ENCODE assay signal across 20 mouse cellular contexts in genomic region chr7:48894763-48895162, GRCm38 (mm10). TPM values are rescaled to one million over a fixed set of nuclear protein-coding genes. Genes with fewer than 3 reads are reported as not detected.
A peak's percentile ranks its signal among the peaks of the same experiment; 100 is the strongest.
DNase-seq lines count a peak whose midpoint lies in the region; ATAC-seq and TF ChIP-seq lines count a peak whose summit lies in the region.
"Had no signal": no experiment of that assay in that cellular context is flagged by ENCODE, and none has a peak within 500 bp of the region (broad histone marks: within the 10 kb centered on the region; RNA-seq: fewer than 3 reads in every experiment).

No protein-coding gene starts in this region.

- H3K4me3 ChIP-seq in heart, embryonic 12.5 days = no peak overlapping the region
- H3K4me3 ChIP-seq in heart, postnatal 0 days (ENCODE audit: low read depth, low read length) = no peak overlapping the region
- H3K4me3 ChIP-seq in midbrain, embryonic 10.5 days = no peak overlapping the region
- no peak overlapping the region for H3K4me3 ChIP-seq in midbrain, postnatal 0 days (ENCODE audit: low read depth, low read length)
- H3K4me3 ChIP-seq: embryonic facial prominence, embryonic 12.5 days; forebrain, embryonic 10.5 days; forebrain, embryonic 15.5 days; hindbrain, embryonic 12.5 days; lung, embryonic 15.5 days; neural tube, embryonic 15.5 days had no signal

- peaks cover 61% of the 10 kb centered on the region for H3K4me1 ChIP-seq in heart, embryonic 12.5 days (replicated peaks)
- peaks cover 39% of the 10 kb centered on the region for H3K4me1 ChIP-seq in heart, postnatal 0 days (ENCODE audit: control insufficient read depth, insufficient read depth)
- H3K4me1 ChIP-seq in midbrain, embryonic 10.5 days = peaks cover 61% of the 10 kb centered on the region
- H3K4me1 ChIP-seq in midbrain, postnatal 0 days (ENCODE audit: insufficient read depth, low read length) = no peaks in the 10 kb centered on the region

- DNase-seq in heart, adult 9 months (ENCODE audit: low spot score in 2 of 2) = no peak
- DNase-seq in heart, postnatal 0 days (ENCODE audit: low spot score) = no peak
- DNase-seq in heart, postnatal 36 days = no peak
- DNase-seq in midbrain, embryonic 10.5 days (ENCODE audit: low spot score) = no peak
- no peak for DNase-seq in midbrain, postnatal 0 days (ENCODE audit: low spot score)
- DNase-seq in kidney, adult 9 months = no peak
- DNase-seq: adrenal gland, adult 8-10 months had no signal

- H3K27ac ChIP-seq in heart, embryonic 12.5 days (ENCODE audit: poor library complexity, severe bottlenecking) = peak overlapping the region; percentile 79
- H3K27ac ChIP-seq in heart, postnatal 0 days (ENCODE audit: low read depth) = peak overlapping the region; percentile 67
- peak overlapping the region; percentile 49 for H3K27ac ChIP-seq in midbrain, embryonic 10.5 days (replicated peaks)
- no peak overlapping the region for H3K27ac ChIP-seq in midbrain, postnatal 0 days (ENCODE audit: low read depth, low read length)
- H3K27ac ChIP-seq: embryonic facial prominence, embryonic 12.5 days; forebrain, embryonic 10.5 days; forebrain, embryonic 15.5 days; hindbrain, embryonic 12.5 days; liver, embryonic 14.5 days; lung, embryonic 15.5 days; neural tube, embryonic 15.5 days had no signal

- 0 out of 2 replicates have a peak overlapping the region, but pooled peaks have one; percentile 2 for H3K9ac ChIP-seq in heart, embryonic 12.5 days
- no peak overlapping the region; the same call in 1 of the 2 replicates for H3K9ac ChIP-seq in heart, postnatal 0 days (replicated peaks; ENCODE audit: low read depth, low read length)
- H3K9ac ChIP-seq in midbrain, postnatal 0 days (replicated peaks; ENCODE audit: low read length, poor library complexity, severe bottlenecking) = no peak overlapping the region
- H3K9ac ChIP-seq: embryonic facial prominence, embryonic 12.5 days; forebrain, embryonic 15.5 days; hindbrain, embryonic 12.5 days; liver, embryonic 14.5 days; lung, embryonic 15.5 days; neural tube, embryonic 15.5 days had no signal

- intact Hi-C loops in heart, postnatal 36 days (cut with DNase I) = loop anchor here (1.0 to 2.0 kb wide), 2 partner anchors 172 to 227 kb away; no protein-coding TSS in a partner anchor

- 67% methylated on average over 6 of the region's 6 CpGs for WGBS in heart, embryonic 12.5 days
- WGBS in heart, postnatal 0 days = 72% methylated on average over 6 of the region's 6 CpGs
- WGBS in midbrain, embryonic 10.5 days = 77% methylated on average over 6 of the region's 6 CpGs
- whole genome bisulfite sequencing in midbrain, postnatal 0 days = 82% methylated on average over 6 of the region's 6 CpGs

- no peak for TF ChIP-seq CTCF in heart, postnatal 0 days (IDR thresholded peaks at IDR 0.05; ENCODE audit: low read depth)
- no peak for TF ChIP-seq CTCF in midbrain, postnatal 0 days (IDR thresholded peaks at IDR 0.05)

- H3K4me2 ChIP-seq in heart, embryonic 12.5 days = no peak overlapping the region
- H3K4me2 ChIP-seq in heart, postnatal 0 days (ENCODE audit: low read depth, low read length) = no peak overlapping the region
- no peak overlapping the region for H3K4me2 ChIP-seq in midbrain, postnatal 0 days (ENCODE audit: low read depth, low read length, poor library complexity, severe bottlenecking)
- H3K4me2 ChIP-seq: embryonic facial prominence, embryonic 12.5 days; forebrain, embryonic 15.5 days; hindbrain, embryonic 12.5 days; lung, embryonic 15.5 days; neural tube, embryonic 15.5 days had no signal

- ATAC-seq in heart, embryonic 12.5 days (ENCODE audit: insufficient number of reproducible peaks, low FRiP score) = no peak
- ATAC-seq in heart, postnatal 0 days (ENCODE audit: insufficient read depth, low read depth) = no peak
- no peak for ATAC-seq in midbrain, postnatal 0 days (ENCODE audit: low FRiP score)
- ATAC-seq: forebrain, embryonic 15.5 days had no signal

- no peak for TF ChIP-seq EP300 in heart, postnatal 0 days (IDR thresholded peaks at IDR 0.05; ENCODE audit: low read depth)

- no peaks in the 10 kb centered on the region for H3K36me3 ChIP-seq in heart, embryonic 12.5 days
- H3K36me3 ChIP-seq in heart, postnatal 0 days (replicated peaks; ENCODE audit: control insufficient read depth, insufficient read depth, low read length) = no peaks in the 10 kb centered on the region
- H3K36me3 ChIP-seq in midbrain, embryonic 10.5 days = no peaks in the 10 kb centered on the region
- H3K36me3 ChIP-seq in midbrain, postnatal 0 days (ENCODE audit: insufficient read depth, low read length) = no peaks in the 10 kb centered on the region
- H3K36me3 ChIP-seq: embryonic facial prominence, embryonic 12.5 days; forebrain, embryonic 10.5 days; forebrain, embryonic 15.5 days; hindbrain, embryonic 12.5 days; lung, embryonic 15.5 days; neural tube, embryonic 15.5 days had no signal

- no peaks in the 10 kb centered on the region for H3K9me3 ChIP-seq in heart, embryonic 12.5 days (replicated peaks)
- H3K9me3 ChIP-seq in heart, postnatal 0 days (replicated peaks; ENCODE audit: control insufficient read depth, low read length) = no peaks in the 10 kb centered on the region
- H3K9me3 ChIP-seq in midbrain, embryonic 10.5 days (replicated peaks) = no peaks in the 10 kb centered on the region
- no peaks in the 10 kb centered on the region for H3K9me3 ChIP-seq in midbrain, postnatal 0 days (ENCODE audit: low read length)
- H3K9me3 ChIP-seq: embryonic facial prominence, embryonic 12.5 days; forebrain, embryonic 10.5 days; forebrain, embryonic 15.5 days; hindbrain, embryonic 12.5 days; lung, embryonic 15.5 days; neural tube, embryonic 15.5 days had no signal

- H3K27me3 ChIP-seq in heart, embryonic 12.5 days (replicated peaks) = no peaks in the 10 kb centered on the region
- no peaks in the 10 kb centered on the region for H3K27me3 ChIP-seq in heart, postnatal 0 days (ENCODE audit: control insufficient read depth, insufficient read depth, low read length)
- peaks cover 86% of the 10 kb centered on the region for H3K27me3 ChIP-seq in midbrain, embryonic 10.5 days (ENCODE audit: low read depth, poor library complexity, severe bottlenecking)
- H3K27me3 ChIP-seq in midbrain, postnatal 0 days (ENCODE audit: insufficient read depth, low read length) = peaks cover 13% of the 10 kb centered on the region; the same call in 1 of the 2 replicates
- H3K27me3 ChIP-seq: lung, embryonic 15.5 days had no signal

RNA-seq across cellular contexts. Expression of gene E2f8, which starts 13.4 kb away (rescaled TPM):
- polyA plus RNA-seq in heart, embryonic 12.5 days (2016; fragmentation: Nextera tagmentation; extraction: Ambion mirVana) = 23.0 and 24.3 TPM in 2 replicates
- 5.8 and 5.9 TPM in 2 replicates for total RNA-seq in heart, postnatal 0 days (2014; rRNA removed; ENCODE audit: low replicate concordance)
- polyA plus RNA-seq in heart, postnatal 0 days (2015; fragmentation: Nextera tagmentation; extraction: Ambion mirVana) = 3.0 and 3.5 TPM in 2 replicates
- under 1 TPM; 0.68 to 0.92 TPM for total RNA-seq in heart, postnatal 36 days (2021)
- polyA plus RNA-seq in midbrain, embryonic 10.5 days (2016; fragmentation: Nextera tagmentation; extraction: Ambion mirVana) = 17.1 and 18.8 TPM in 2 replicates
- total RNA-seq in midbrain, postnatal 0 days (2014; rRNA removed) = 1.0 and 1.8 TPM in 2 replicates
- polyA plus RNA-seq in midbrain, postnatal 0 days (2015; fragmentation: Nextera tagmentation; extraction: Ambion mirVana) = 0.53 and 0.70 TPM in 2 replicates

RNA-seq across cellular contexts. Expression of gene Nav2, which starts 13.8 kb away (rescaled TPM):
- 28.1 and 34.6 TPM in 2 replicates for polyA plus RNA-seq in heart, embryonic 12.5 days (2016; fragmentation: Nextera tagmentation; extraction: Ambion mirVana)
- 54.8 and 77.9 TPM in 2 replicates for total RNA-seq in heart, postnatal 0 days (2014; rRNA removed; ENCODE audit: low replicate concordance)
- polyA plus RNA-seq in heart, postnatal 0 days (2015; fragmentation: Nextera tagmentation; extraction: Ambion mirVana) = 20.4 and 22.8 TPM in 2 replicates
- total RNA-seq in heart, postnatal 36 days (2021) = 10 to 100 TPM; 42.4 to 52.9 TPM
- 13.7 and 19.4 TPM in 2 replicates for polyA plus RNA-seq in midbrain, embryonic 10.5 days (2016; fragmentation: Nextera tagmentation; extraction: Ambion mirVana)
- 53.8 and 67.5 TPM in 2 replicates for total RNA-seq in midbrain, postnatal 0 days (2014; rRNA removed)
- polyA plus RNA-seq in midbrain, postnatal 0 days (2015; fragmentation: Nextera tagmentation; extraction: Ambion mirVana) = 12.4 and 18.3 TPM in 2 replicates

RNA-seq across cellular contexts. Expression of gene Csrp3, which starts 46.9 kb away (rescaled TPM):
- polyA plus RNA-seq in heart, embryonic 12.5 days (2016; fragmentation: Nextera tagmentation; extraction: Ambion mirVana) = 1,088 and 1,135 TPM in 2 replicates
- 1,353 and 1,464 TPM in 2 replicates for total RNA-seq in heart, postnatal 0 days (2014; rRNA removed; ENCODE audit: low replicate concordance)
- polyA plus RNA-seq in heart, postnatal 0 days (2015; fragmentation: Nextera tagmentation; extraction: Ambion mirVana) = 1,907 and 1,928 TPM in 2 replicates
- total RNA-seq in heart, postnatal 36 days (2021) = 1,000 to 10,000 TPM; 2,107 to 2,284 TPM
- 0.22 TPM in 1 of 2 replicates, not detected in the other for polyA plus RNA-seq in midbrain, embryonic 10.5 days (2016; fragmentation: Nextera tagmentation; extraction: Ambion mirVana)
- total RNA-seq in midbrain, postnatal 0 days (2014; rRNA removed) = 0.42 TPM in 1 of 2 replicates, not detected in the other
- 0.20 and 0.23 TPM in 2 replicates for polyA plus RNA-seq in midbrain, postnatal 0 days (2015; fragmentation: Nextera tagmentation; extraction: Ambion mirVana)
- total RNA-seq: adrenal gland, adult 8-10 months; layer of hippocampus, postnatal 36 days; left cerebral cortex, postnatal 4 days had no signal
- polyA plus RNA-seq: forebrain, embryonic 10.5 days; large intestine, adult 2 months; small intestine, adult 2 months; testis, adult 2 months had no signal

Comparison
In these comparisons a context has a peak if more than half of its experiments do, and no peak if none do; other contexts are left out.
1. RNA of gene Csrp3, which starts 46.9 kb away (polyA plus RNA-seq): 1,907 to 1,928 TPM in heart, postnatal 0 days and 1,088 to 1,135 TPM in heart, embryonic 12.5 days; 0.20 to 0.23 TPM in midbrain, postnatal 0 days and 0.22 TPM in midbrain, embryonic 10.5 days; every median in the first group is over 100 times any median in the second.